Mouse (Mus musculus): ENCODE measurements at regions not wholly inside any gene's neighbourhood (a gene's known extent, or its start where the extent isn't known, plus 50 kb on each side); places are given as distances from the start of the nearest gene placed in this dataset.

GRCm38 (mm10) chr4:94188354-94188753 is 368.0 kb upstream of the Gm10306 start:
- DNase-seq (ENCODE audit: low spot score): no peak

GRCm38 (mm10) chr4:94188888-94189287 is 367.5 kb upstream of the Gm10306 start:
- DNase-seq (ENCODE audit: low spot score): peak; percentile 54

GRCm38 (mm10) chr4:94190940-94191339 is 365.4 kb upstream of the Gm10306 start:
- no peak for DNase-seq (ENCODE audit: low spot score)

- DNase-seq (ENCODE audit: low spot score): no peak
Observed at GRCm38 (mm10) chr4:94216265-94216664, 340.1 kb upstream of the Gm10306 start.

GRCm38 (mm10) chr4:94235650-94236206 is 320.6 kb upstream of the Gm10306 start:
- DNase-seq (ENCODE audit: low spot score): no peak

- DNase-seq (ENCODE audit: low spot score): no peak
Observed at GRCm38 (mm10) chr4:94256026-94256425, 300.3 kb upstream of the Gm10306 start.

GRCm38 (mm10) chr4:94261136-94261535 is 295.2 kb upstream of the Gm10306 start:
- DNase-seq (ENCODE audit: low spot score): no peak

- DNase-seq (ENCODE audit: low spot score): no peak
Observed at GRCm38 (mm10) chr4:94281732-94282131, 274.6 kb upstream of the Gm10306 start.

GRCm38 (mm10) chr4:94292150-94292549 is 264.2 kb upstream of the Gm10306 start:
- DNase-seq (ENCODE audit: low spot score): no peak

- no peak for DNase-seq (ENCODE audit: low spot score)
Observed at GRCm38 (mm10) chr4:94317298-94317697, 239.0 kb upstream of the Gm10306 start.

- DNase-seq (ENCODE audit: low spot score): no peak
Observed at GRCm38 (mm10) chr4:94326759-94327158, 229.6 kb upstream of the Gm10306 start.

- DNase-seq (ENCODE audit: low spot score): no peak
Observed at GRCm38 (mm10) chr4:94343331-94343730, 213.0 kb upstream of the Gm10306 start.

- no peak for DNase-seq (ENCODE audit: low spot score)
Observed at GRCm38 (mm10) chr4:94349273-94349672, 207.1 kb upstream of the Gm10306 start.

GRCm38 (mm10) chr4:94356982-94357381 is 199.4 kb upstream of the Gm10306 start:
- no peak for DNase-seq (ENCODE audit: low spot score)

- DNase-seq (ENCODE audit: low spot score): no peak
Observed at GRCm38 (mm10) chr4:94360810-94361527, 195.4 kb upstream of the Gm10306 start.

- no peak for DNase-seq (ENCODE audit: low spot score)
Observed at GRCm38 (mm10) chr4:94361528-94362217, 194.7 kb upstream of the Gm10306 start.

- DNase-seq (ENCODE audit: low spot score): no peak
Observed at GRCm38 (mm10) chr4:94365375-94365774, 191.0 kb upstream of the Gm10306 start.

GRCm38 (mm10) chr4:94367174-94367573 is 189.2 kb upstream of the Gm10306 start:
- DNase-seq (ENCODE audit: low spot score): no peak

- no peak for DNase-seq (ENCODE audit: low spot score)
Observed at GRCm38 (mm10) chr4:94370981-94371380, 185.4 kb upstream of the Gm10306 start.

- DNase-seq (ENCODE audit: low spot score): no peak
Observed at GRCm38 (mm10) chr4:94376256-94376655, 180.1 kb upstream of the Gm10306 start.

- no peak for DNase-seq (ENCODE audit: low spot score)
Observed at GRCm38 (mm10) chr4:94385703-94386102, 170.6 kb upstream of the Gm10306 start.

- no peak for DNase-seq (ENCODE audit: low spot score)
Observed at GRCm38 (mm10) chr4:94388317-94388716, 168.0 kb upstream of the Gm10306 start.

GRCm38 (mm10) chr4:94394462-94394861 is 161.9 kb upstream of the Gm10306 start:
- no peak for DNase-seq (ENCODE audit: low spot score)
